9 mouse cellular contexts compared by ENCODE assay signal in the genomic region with DNA sequence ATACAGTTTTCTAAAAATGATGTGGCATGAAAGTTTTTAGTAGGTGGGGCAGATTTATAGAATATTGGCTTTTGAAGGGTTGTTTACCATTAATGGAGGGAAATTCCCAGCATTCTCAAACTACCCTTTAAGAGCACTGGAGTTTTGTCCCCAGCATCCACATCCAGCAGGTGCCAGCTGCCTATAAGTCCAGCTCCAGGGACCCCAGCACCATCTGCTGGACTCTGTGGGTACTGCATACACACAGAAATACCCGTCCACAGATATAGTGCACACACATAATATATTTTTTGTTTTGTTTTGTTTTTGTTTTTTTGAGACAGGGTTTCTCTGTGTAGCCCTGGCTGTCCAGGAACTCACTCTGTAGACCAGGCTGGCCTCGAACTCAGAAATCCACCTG. TPM values are rescaled to one million over a fixed set of nuclear protein-coding genes. Genes with fewer than 3 reads are reported as not detected.
A peak's percentile ranks its signal among the peaks of the same experiment; 100 is the strongest.
DNase-seq lines count a peak whose midpoint lies in the region; ATAC-seq and TF ChIP-seq lines count a peak whose summit lies in the region.
"Had no signal": no experiment of that assay in that cellular context is flagged by ENCODE, and none has a peak within 500 bp of the region (broad histone marks: within the 10 kb centered on the region; RNA-seq: fewer than 3 reads in every experiment).

No protein-coding gene starts in this region.

- ATAC-seq in intestine, embryonic 14.5 days (replicated peaks; ENCODE audit: low FRiP score, low TSS enrichment, low read depth) = no peak
- ATAC-seq in intestine, embryonic 15.5 days = no peak
- ATAC-seq in monocyte, adult 5-6 weeks (replicated peaks; ENCODE audit: insufficient number of reproducible peaks, low FRiP score, low TSS enrichment, poor library complexity, severe bottlenecking) = peak; percentile 61; the same call in 1 of the 2 replicates

- TF ChIP-seq EP300 in ES-Bruce4 (IDR thresholded peaks at IDR 0.05; ENCODE audit: insufficient read depth, low read depth, low read length) = no peak

- intact Hi-C loops in left cerebral cortex, adult 2 months (cut with DNase I) = loop anchor here (5.0 kb wide), 2 partner anchors 127 to 282 kb away; no protein-coding TSS in a partner anchor

- no peak overlapping the region for H3K4me3 ChIP-seq in intestine, embryonic 14.5 days (ENCODE audit: low read depth, low read length)
- no peak overlapping the region for H3K4me3 ChIP-seq in intestine, embryonic 15.5 days (replicated peaks)
- no peak overlapping the region for H3K4me3 ChIP-seq in ES-Bruce4 (ENCODE audit: low read depth, low read length)
- H3K4me3 ChIP-seq in left cerebral cortex, adult 2 months = no peak overlapping the region
- H3K4me3 ChIP-seq: neural tube, embryonic 12.5 days had no signal

- TF ChIP-seq POLR2A in ES-Bruce4 (IDR thresholded peaks at IDR 0.05; ENCODE audit: insufficient read depth, low read length) = no peak

- TF ChIP-seq CTCF in ES-Bruce4 (IDR thresholded peaks at IDR 0.05; ENCODE audit: low read depth, low read length) = peak; percentile 70
- TF ChIP-seq CTCF in left cerebral cortex, adult 2 months (IDR thresholded peaks at IDR 0.05) = peak; percentile 73

- H3K4me2 ChIP-seq in intestine, embryonic 14.5 days (ENCODE audit: low read length) = no peak overlapping the region
- no peak overlapping the region for H3K4me2 ChIP-seq in intestine, embryonic 15.5 days (replicated peaks)

- no peak overlapping the region for H3K9ac ChIP-seq in intestine, embryonic 14.5 days (ENCODE audit: low read length)
- H3K9ac ChIP-seq in intestine, embryonic 15.5 days = no peak overlapping the region
- no peak overlapping the region for H3K9ac ChIP-seq in ES-Bruce4 (ENCODE audit: low read depth, poor library complexity, severe bottlenecking)
- H3K9ac ChIP-seq: neural tube, embryonic 12.5 days had no signal

- H3K9me3 ChIP-seq in intestine, embryonic 14.5 days (ENCODE audit: control insufficient read depth, low read length) = no peaks in the 10 kb centered on the region
- H3K9me3 ChIP-seq in intestine, embryonic 15.5 days = no peaks in the 10 kb centered on the region
- no peaks in the 10 kb centered on the region for H3K9me3 ChIP-seq in ES-Bruce4 (replicated peaks; ENCODE audit: control insufficient read depth, insufficient read depth, low read length, poor library complexity, severe bottlenecking)
- H3K9me3 ChIP-seq: neural tube, embryonic 12.5 days had no signal

- DNase-seq in intestine, embryonic 14.5 days (ENCODE audit: low spot score) = peak; percentile 86
- DNase-seq in c-Kit-positive CD71-negative TER-119-negative erythroid progenitor cells, embryonic 14.5 days (ENCODE audit: low read depth) = peak; percentile 73
- DNase-seq in forelimb bud, embryonic 11.5 days (ENCODE audit: low read depth, low spot score) = peak; percentile 78
- DNase-seq in left cerebral cortex, adult 2 months (ENCODE audit: extremely low spot score in 1 of 2, low spot score in 2 of 2) = peak; percentile 57 to 70
- peak; percentile 88 for DNase-seq in testis, postnatal 10 days (ENCODE audit: low spot score)

- H3K36me3 ChIP-seq in intestine, embryonic 14.5 days (ENCODE audit: control insufficient read depth, insufficient read depth, low read length) = peaks cover 20% of the 10 kb centered on the region
- H3K36me3 ChIP-seq in intestine, embryonic 15.5 days = peaks cover 12% of the 10 kb centered on the region; the same call in 1 of the 2 replicates
- no peaks in the 10 kb centered on the region for H3K36me3 ChIP-seq in ES-Bruce4 (ENCODE audit: control insufficient read depth, insufficient read depth, low read length, poor library complexity, severe bottlenecking)

- H3K27ac ChIP-seq in intestine, embryonic 14.5 days (ENCODE audit: low read depth) = no peak overlapping the region
- H3K27ac ChIP-seq in intestine, embryonic 15.5 days = no peak overlapping the region
- H3K27ac ChIP-seq in ES-Bruce4 (ENCODE audit: insufficient read depth, low read length) = no peak overlapping the region
- H3K27ac ChIP-seq in left cerebral cortex, adult 2 months = no peak overlapping the region
- H3K27ac ChIP-seq: neural tube, embryonic 12.5 days had no signal

- WGBS in intestine, embryonic 14.5 days = 47% methylated on average over 2 of the region's 2 CpGs
- 56% methylated on average over 2 of the region's 2 CpGs for WGBS in intestine, embryonic 15.5 days

- peaks cover 5% of the 10 kb centered on the region for H3K4me1 ChIP-seq in intestine, embryonic 14.5 days (replicated peaks; ENCODE audit: control insufficient read depth, insufficient read depth, low read length)
- H3K4me1 ChIP-seq in intestine, embryonic 15.5 days (replicated peaks) = peaks cover 6% of the 10 kb centered on the region; the same call in 1 of the 2 replicates
- no peaks in the 10 kb centered on the region for H3K4me1 ChIP-seq in ES-Bruce4 (ENCODE audit: control insufficient read depth, insufficient read depth, low read length)

- H3K27me3 ChIP-seq in intestine, embryonic 14.5 days (replicated peaks; ENCODE audit: control insufficient read depth, insufficient read depth, low read length) = no peaks in the 10 kb centered on the region
- no peaks in the 10 kb centered on the region for H3K27me3 ChIP-seq in intestine, embryonic 15.5 days (replicated peaks)
- no peaks in the 10 kb centered on the region for H3K27me3 ChIP-seq in ES-Bruce4 (ENCODE audit: control insufficient read depth, insufficient read depth, low read length, poor library complexity, severe bottlenecking)
- H3K27me3 ChIP-seq: neural tube, embryonic 12.5 days had no signal

RNA-seq across cellular contexts. Expression of a gene that starts 2.2 kb away (rescaled TPM):
- polyA plus RNA-seq in intestine, embryonic 14.5 days (2014; fragmentation: Nextera tagmentation; extraction: Ambion mirVana) = 39.3 and 44.0 TPM in 2 replicates
- 128 and 138 TPM in 2 replicates for polyA plus RNA-seq in intestine, embryonic 15.5 days (2015; fragmentation: Nextera tagmentation; extraction: Ambion mirVana)
- 289 and 303 TPM in 2 replicates for polyA plus RNA-seq in ES-Bruce4 (2011; ENCODE audit: insufficient read depth, insufficient read length, low read depth, missing spikeins)
- 100 to 1,000 TPM; 200 to 216 TPM for total RNA-seq in left cerebral cortex, adult 2 months (2021)
- total RNA-seq in monocyte, adult 5-6 weeks (2017) = 945 to 1,364 TPM (median 1,320 TPM) in 3 replicates

RNA-seq across cellular contexts. Expression of a gene that starts 21.7 kb away (rescaled TPM):
- polyA plus RNA-seq in intestine, embryonic 14.5 days (2014; fragmentation: Nextera tagmentation; extraction: Ambion mirVana) = 61.2 and 68.4 TPM in 2 replicates
- polyA plus RNA-seq in intestine, embryonic 15.5 days (2015; fragmentation: Nextera tagmentation; extraction: Ambion mirVana) = 44.0 and 48.0 TPM in 2 replicates
- 57.0 and 58.5 TPM in 2 replicates for polyA plus RNA-seq in ES-Bruce4 (2011; ENCODE audit: insufficient read depth, insufficient read length, low read depth, missing spikeins)
- 10 to 100 TPM; 68.0 to 73.4 TPM for total RNA-seq in left cerebral cortex, adult 2 months (2021)
- 2.2 to 7.9 TPM (median 5.5 TPM) in 3 replicates for total RNA-seq in monocyte, adult 5-6 weeks (2017)

RNA-seq across cellular contexts. Expression of a gene that starts 22.2 kb away (rescaled TPM):
- polyA plus RNA-seq in intestine, embryonic 14.5 days (2014; fragmentation: Nextera tagmentation; extraction: Ambion mirVana) = 66.5 and 67.9 TPM in 2 replicates
- 62.9 and 67.2 TPM in 2 replicates for polyA plus RNA-seq in intestine, embryonic 15.5 days (2015; fragmentation: Nextera tagmentation; extraction: Ambion mirVana)
- polyA plus RNA-seq in ES-Bruce4 (2011; ENCODE audit: insufficient read depth, insufficient read length, low read depth, missing spikeins) = 69.3 and 71.9 TPM in 2 replicates
- 10 to 100 TPM; 24.9 to 27.5 TPM for total RNA-seq in left cerebral cortex, adult 2 months (2021)
- total RNA-seq in monocyte, adult 5-6 weeks (2017) = 42.8 to 46.5 TPM (median 45.0 TPM) in 3 replicates

RNA-seq across cellular contexts. Expression of a gene that starts 27.6 kb away (rescaled TPM):
- polyA plus RNA-seq in intestine, embryonic 14.5 days (2014; fragmentation: Nextera tagmentation; extraction: Ambion mirVana) = 24.1 and 28.1 TPM in 2 replicates
- polyA plus RNA-seq in intestine, embryonic 15.5 days (2015; fragmentation: Nextera tagmentation; extraction: Ambion mirVana) = 35.2 and 38.3 TPM in 2 replicates
- 41.7 and 41.9 TPM in 2 replicates for polyA plus RNA-seq in ES-Bruce4 (2011; ENCODE audit: insufficient read depth, insufficient read length, low read depth, missing spikeins)
- 10 to 100 TPM; 28.6 to 29.5 TPM for total RNA-seq in left cerebral cortex, adult 2 months (2021)
- total RNA-seq in monocyte, adult 5-6 weeks (2017) = 14.2 to 35.4 TPM (median 20.5 TPM) in 3 replicates

RNA-seq across cellular contexts. Expression of a gene that starts 39.7 kb away (rescaled TPM):
- 243 and 254 TPM in 2 replicates for polyA plus RNA-seq in intestine, embryonic 14.5 days (2014; fragmentation: Nextera tagmentation; extraction: Ambion mirVana)
- 268 and 278 TPM in 2 replicates for polyA plus RNA-seq in intestine, embryonic 15.5 days (2015; fragmentation: Nextera tagmentation; extraction: Ambion mirVana)
- 99.0 and 105 TPM in 2 replicates for polyA plus RNA-seq in ES-Bruce4 (2011; ENCODE audit: insufficient read depth, insufficient read length, low read depth, missing spikeins)
- 100 to 1,000 TPM; 180 to 190 TPM for total RNA-seq in left cerebral cortex, adult 2 months (2021)
- 63.4 to 67.5 TPM (median 67.5 TPM) in 3 replicates for total RNA-seq in monocyte, adult 5-6 weeks (2017)
